Mouse (Mus musculus): ENCODE measurements at regions not wholly inside any gene's neighbourhood (a gene's known extent, or its start where the extent isn't known, plus 50 kb on each side); places are given as distances from the start of the nearest gene placed in this dataset.

DNA sequence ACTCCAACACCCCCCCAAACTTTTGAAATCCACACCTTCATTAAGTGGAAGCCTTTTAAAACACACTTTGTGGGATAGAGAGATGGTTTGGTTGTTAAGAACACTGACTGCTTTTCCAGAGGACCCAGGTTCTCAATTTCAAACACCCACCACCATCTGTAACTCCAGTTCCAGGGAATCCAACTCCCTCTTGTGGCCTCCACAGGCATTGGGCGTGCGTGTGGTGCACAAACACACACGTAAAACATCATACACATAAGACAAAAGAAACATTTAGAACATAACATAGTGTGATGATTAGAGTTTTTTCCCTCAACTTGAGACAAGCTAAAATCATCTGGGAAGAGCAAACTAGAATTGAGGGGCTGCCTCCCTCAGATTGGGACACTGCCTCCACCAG, 100.0 kb downstream of the Rchy1 start:
- H3K4me1 ChIP-seq (replicated peaks; ENCODE audit: control insufficient read depth in 2 of 2, insufficient read depth in 2 of 2, low read length in 1 of 2), result peaks cover 8 to 10% of the 10 kb centered on the region in 2 experiments; a peak in 3 of 4 replicates
- no peaks in the 10 kb centered on the region for H3K9me3 ChIP-seq (ENCODE audit: control insufficient read depth, low read length)
- ATAC-seq (ENCODE audit: insufficient read depth) (no peak), DNase-seq (ENCODE audit: low read depth in 3 of 3, low spot score in 3 of 3) (no peak)
- no peak overlapping the region for H3K27ac ChIP-seq
- no peaks in the 10 kb centered on the region for H3K36me3 ChIP-seq (replicated peaks; ENCODE audit: control insufficient read depth, insufficient read depth, low read depth)
- H3K27me3 ChIP-seq (ENCODE audit: control insufficient read depth, insufficient read depth, low read length), result no peaks in the 10 kb centered on the region
- no peak overlapping the region for H3K4me2 ChIP-seq (ENCODE audit: low read depth)
- TF ChIP-seq CTCF (IDR thresholded peaks at IDR 0.05; ENCODE audit: low read depth), result no peak
- TF ChIP-seq EP300 (IDR thresholded peaks at IDR 0.05; ENCODE audit: low read depth), result no peak
- no peak overlapping the region for H3K4me3 ChIP-seq (ENCODE audit: insufficient read depth in 1 of 2, low read depth in 2 of 2, low read length in 2 of 2)
- no peak overlapping the region for H3K9ac ChIP-seq (replicated peaks)
- 75% methylated on average over 3 of the region's 3 CpGs for WGBS (ENCODE audit: insufficient replicate concordance)

- Histone ChIP-seq H3K27ac (no peak overlapping the region), H3K4me3 (ENCODE audit: insufficient read depth in 1 of 2, low read depth in 2 of 2, low read length in 2 of 2) (no peak overlapping the region), H3K9me3 (ENCODE audit: control insufficient read depth, low read length) (no peaks in the 10 kb centered on the region), H3K9ac (replicated peaks) (no peak overlapping the region), H3K36me3 (replicated peaks; ENCODE audit: control insufficient read depth, insufficient read depth, low read depth) (no peaks in the 10 kb centered on the region), H3K4me1 (replicated peaks; ENCODE audit: control insufficient read depth in 2 of 2, insufficient read depth in 2 of 2, low read length in 1 of 2) (peaks cover 8 to 10% of the 10 kb centered on the region in 2 experiments; a peak in 3 of 4 replicates), H3K4me2 (ENCODE audit: low read depth) (no peak overlapping the region), H3K27me3 (ENCODE audit: control insufficient read depth, insufficient read depth, low read length) (no peaks in the 10 kb centered on the region)
- 42% methylated on average over 3 of the region's 3 CpGs for WGBS (ENCODE audit: insufficient replicate concordance)
- ATAC-seq (ENCODE audit: insufficient read depth), result no peak
- DNase-seq (ENCODE audit: low read depth in 3 of 3, low spot score in 3 of 3), result no peak
- TF ChIP-seq EP300 (IDR thresholded peaks at IDR 0.05; ENCODE audit: low read depth) (no peak), CTCF (IDR thresholded peaks at IDR 0.05; ENCODE audit: low read depth) (no peak)
Measured at GRCm38 (mm10) chr5:91862243-91862642, 100.6 kb downstream of the Rchy1 start.

DNA sequence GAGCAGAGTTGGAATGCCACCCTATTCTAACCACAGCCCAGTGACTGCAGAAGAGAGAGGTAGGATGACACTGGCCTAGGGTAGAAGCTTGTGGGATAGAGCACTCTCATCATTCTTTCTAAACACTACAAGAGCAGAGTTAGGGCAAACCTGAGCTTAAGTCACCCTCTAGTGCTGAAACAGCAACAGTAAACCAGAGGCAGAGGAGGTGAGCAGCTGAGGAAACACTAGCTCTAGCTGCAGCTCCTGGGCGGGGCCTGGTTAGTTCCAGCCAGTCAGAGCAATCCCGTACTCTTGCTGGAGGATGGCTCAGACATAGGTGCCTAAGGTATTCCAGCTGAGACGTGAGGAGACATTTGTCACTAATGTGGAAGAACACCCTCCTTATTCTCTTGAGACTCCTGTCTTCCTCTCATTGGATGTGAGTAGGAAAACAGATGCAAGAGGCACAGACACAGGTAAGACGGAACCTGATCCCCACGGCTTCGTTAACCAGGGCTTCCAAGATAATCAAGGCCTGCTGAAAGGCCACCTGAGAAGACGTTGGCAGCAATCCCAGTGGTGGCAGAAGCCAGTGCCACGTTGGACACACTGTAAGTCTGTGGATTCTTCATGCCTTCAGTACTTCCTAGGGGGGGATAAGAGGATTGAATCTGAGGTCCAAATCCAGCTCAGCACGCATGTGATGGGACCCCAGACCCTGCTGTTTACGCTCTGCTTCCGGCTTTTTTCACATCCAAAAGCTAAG, 101.3 kb downstream of the Rchy1 start:
- no peak overlapping the region for H3K4me3 ChIP-seq (ENCODE audit: insufficient read depth in 1 of 2, low read depth in 2 of 2, low read length in 2 of 2)
- no peak for ATAC-seq (ENCODE audit: insufficient read depth)
- H3K9me3 ChIP-seq (ENCODE audit: control insufficient read depth, low read length), result no peaks in the 10 kb centered on the region
- DNase-seq (ENCODE audit: low read depth in 3 of 3, low spot score in 3 of 3), result no peak
- TF ChIP-seq EP300 (IDR thresholded peaks at IDR 0.05; ENCODE audit: low read depth) (no peak), CTCF (IDR thresholded peaks at IDR 0.05; ENCODE audit: low read depth) (peak; percentile 29; the same call in 1 of the 2 replicates)
- no peaks in the 10 kb centered on the region for H3K27me3 ChIP-seq (ENCODE audit: control insufficient read depth, insufficient read depth, low read length)
- 71% methylated on average over 11 of the region's 11 CpGs for WGBS (ENCODE audit: insufficient replicate concordance)
- H3K36me3 ChIP-seq (replicated peaks; ENCODE audit: control insufficient read depth, insufficient read depth, low read depth), result no peaks in the 10 kb centered on the region
- H3K9ac ChIP-seq (replicated peaks), result no peak overlapping the region
- peaks cover 8 to 10% of the 10 kb centered on the region in 2 experiments; a peak in 3 of 4 replicates for H3K4me1 ChIP-seq (replicated peaks; ENCODE audit: control insufficient read depth in 2 of 2, insufficient read depth in 2 of 2, low read length in 1 of 2)
- H3K4me2 ChIP-seq (ENCODE audit: low read depth), result no peak overlapping the region
- no peak overlapping the region for H3K27ac ChIP-seq

DNA sequence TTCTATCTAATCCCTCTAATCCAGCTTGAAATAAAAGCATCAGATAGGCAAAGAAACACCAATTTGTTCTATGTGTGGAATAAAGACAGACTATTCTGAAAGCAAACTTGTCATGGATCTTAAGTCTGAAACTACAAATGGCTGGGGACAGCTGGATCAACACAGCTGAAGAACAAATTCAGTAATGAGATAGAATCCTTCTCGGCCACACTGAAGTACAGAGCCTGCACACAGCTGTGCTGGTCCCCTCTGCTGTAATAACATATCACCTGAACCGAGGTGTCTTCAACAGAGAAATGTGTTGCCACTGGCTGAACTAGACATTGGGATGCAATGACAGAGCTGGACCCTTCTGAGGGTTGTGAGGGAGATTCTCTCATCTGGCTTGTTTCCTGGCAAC, 102.4 kb downstream of the Rchy1 start:
- Histone ChIP-seq H3K4me2 (ENCODE audit: low read depth) (no peak overlapping the region), H3K4me3 (ENCODE audit: insufficient read depth in 1 of 2, low read depth in 2 of 2, low read length in 2 of 2) (no peak overlapping the region), H3K9me3 (ENCODE audit: control insufficient read depth, low read length) (no peaks in the 10 kb centered on the region), H3K27me3 (ENCODE audit: control insufficient read depth, insufficient read depth, low read length) (no peaks in the 10 kb centered on the region), H3K4me1 (replicated peaks; ENCODE audit: control insufficient read depth in 2 of 2, insufficient read depth in 2 of 2, low read length in 1 of 2) (peaks cover 5% of the 10 kb centered on the region in 2 experiments; a peak in 1 of 4 replicates), H3K27ac (no peak overlapping the region), H3K9ac (replicated peaks) (no peak overlapping the region), H3K36me3 (replicated peaks; ENCODE audit: control insufficient read depth, insufficient read depth, low read depth) (no peaks in the 10 kb centered on the region)
- TF ChIP-seq EP300 (IDR thresholded peaks at IDR 0.05; ENCODE audit: low read depth), result no peak
- TF ChIP-seq CTCF (IDR thresholded peaks at IDR 0.05; ENCODE audit: low read depth), result no peak
- no peak for DNase-seq (ENCODE audit: low read depth in 3 of 3, low spot score in 3 of 3)
- 48% methylated on average over 2 of the region's 2 CpGs for WGBS (ENCODE audit: insufficient replicate concordance)
- no peak for ATAC-seq (ENCODE audit: insufficient read depth)

DNA sequence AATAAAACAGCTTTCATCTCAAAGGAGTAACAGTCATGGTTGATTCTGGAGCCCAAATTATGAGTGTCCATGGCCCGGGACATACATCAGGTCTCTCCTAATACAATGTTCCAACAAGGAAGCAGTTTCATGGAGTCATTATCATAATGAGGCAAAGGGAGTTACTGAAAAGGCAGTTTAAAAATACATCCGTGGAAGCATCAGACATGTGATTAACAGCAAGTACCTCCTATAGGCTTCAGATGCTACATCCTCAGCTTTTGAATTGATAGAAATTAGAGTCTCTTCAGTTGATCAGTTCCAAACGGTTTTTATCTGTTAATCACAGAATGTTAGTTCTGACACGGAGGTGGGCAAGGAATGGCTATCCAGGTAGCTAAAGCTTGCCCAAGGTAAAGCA, 110.5 kb downstream of the Rchy1 start:
- TF ChIP-seq EP300 (IDR thresholded peaks at IDR 0.05; ENCODE audit: low read depth), result no peak
- no peak for TF ChIP-seq CTCF (IDR thresholded peaks at IDR 0.05; ENCODE audit: low read depth)
- no peaks in the 10 kb centered on the region for H3K27me3 ChIP-seq (ENCODE audit: control insufficient read depth, insufficient read depth, low read length)
- no peak for ATAC-seq (ENCODE audit: insufficient read depth)
- DNase-seq (ENCODE audit: low read depth in 3 of 3, low spot score in 3 of 3), result no peak
- WGBS (ENCODE audit: insufficient replicate concordance), result 47% methylated on average over 4 of the region's 4 CpGs
- H3K4me2 ChIP-seq (ENCODE audit: low read depth), result no peak overlapping the region
- H3K4me1 ChIP-seq (replicated peaks; ENCODE audit: control insufficient read depth in 2 of 2, insufficient read depth in 2 of 2, low read length in 1 of 2), result peaks cover 31 to 32% of the 10 kb centered on the region in 2 experiments
- H3K9ac ChIP-seq (replicated peaks), result no peak overlapping the region
- no peaks in the 10 kb centered on the region for H3K9me3 ChIP-seq (ENCODE audit: control insufficient read depth, low read length)
- H3K36me3 ChIP-seq (replicated peaks; ENCODE audit: control insufficient read depth, insufficient read depth, low read depth), result no peaks in the 10 kb centered on the region
- H3K4me3 ChIP-seq (ENCODE audit: insufficient read depth in 1 of 2, low read depth in 2 of 2, low read length in 2 of 2), result no peak overlapping the region
- H3K27ac ChIP-seq, result no peak overlapping the region
